Mouse (Mus musculus) embryonic fibroblast, embryonic 13.5 days (primary cell): Measurements from ENCODE around the gene Cdr2. TPM values are rescaled to one million over a fixed set of nuclear protein-coding genes. Genes with fewer than 3 reads are reported as not detected.
"Not testable (repeated sequence)": the region's sequence is repeated elsewhere in the genome, so short reads cannot be mapped to it uniquely, and the experiment has no call there.

Experiments
- H3K27ac ChIP-seq: 2 replicates; pipeline ENCODE4 v1.5.1; 2012; ENCODE audit warnings: low read length, control low read depth, inconsistent platforms; ENCODE audit not compliant: insufficient read depth
- H3K4me1 ChIP-seq: 2 replicates; pipeline ENCODE4 v1.6.1; 2011; ENCODE audit warnings: low read length; ENCODE audit not compliant: control insufficient read depth, insufficient read depth
- H3K4me3 ChIP-seq: 2 replicates; pipeline ENCODE4 v1.5.1; 2011; ENCODE audit warnings: mild to moderate bottlenecking, control low read depth, low read length; ENCODE audit not compliant: insufficient read depth
- CTCF ChIP-seq: IDR thresholded peaks from 2 replicates; pipeline ENCODE4 v1.5.1; 2011; ENCODE audit warnings: mild to moderate bottlenecking, control low read depth, low read length, moderate library complexity, borderline replicate concordance; ENCODE audit not compliant: insufficient read depth
- POLR2A ChIP-seq: IDR thresholded peaks from 2 replicates; pipeline ENCODE4 v1.6.1; 2011; ENCODE audit warnings: low read depth, mild to moderate bottlenecking, control low read depth, low read length, moderate library complexity
- polyA plus RNA-seq: library from polyadenylated mRNA; stranded (reverse); fragments of >200 nt; gene quantifications from 2 replicates; pipeline ENCODE4 v1.2.4, GENCODE M21; 2011; ENCODE audit warnings: low read depth; ENCODE audit not compliant: missing spikeins, insufficient read length

The Cdr2 gene
- polyA plus RNA-seq, 1 experiment, result 44.6 TPM

- Histone ChIP-seq H3K27ac (no peak overlapping the region), H3K4me3 (no peak overlapping the region), H3K4me1 (peaks cover 6% of the 10 kb centered on the region)
- TF ChIP-seq POLR2A, result no peak
- TF ChIP-seq CTCF, result no peak
Observed at GRCm38 (mm10) chr7:121002407-121002928, 20.4 kb upstream of the Cdr2 start.

GRCm38 (mm10) chr7:121001879-121002278, 19.8 kb upstream of the Cdr2 start:
- Histone ChIP-seq H3K4me1 (peaks cover 6% of the 10 kb centered on the region), H3K4me3 (no peak overlapping the region), H3K27ac (no peak overlapping the region)
- no peak for TF ChIP-seq POLR2A
- no peak for TF ChIP-seq CTCF

GRCm38 (mm10) chr7:121000065-121000822, 18.1 kb upstream of the Cdr2 start:
- Histone ChIP-seq H3K27ac (no peak overlapping the region), H3K4me1 (peaks cover 6% of the 10 kb centered on the region), H3K4me3 (no peak overlapping the region)
- no peak for TF ChIP-seq CTCF
- no peak for TF ChIP-seq POLR2A

GRCm38 (mm10) chr7:120999021-120999530, 17.0 kb upstream of the Cdr2 start:
- H3K27ac ChIP-seq, result peak overlapping the region; percentile 55; the same call in 1 of the 2 replicates
- peaks cover 5% of the 10 kb centered on the region for H3K4me1 ChIP-seq
- no peak overlapping the region for H3K4me3 ChIP-seq
- no peak for TF ChIP-seq POLR2A
- no peak for TF ChIP-seq CTCF

GRCm38 (mm10) chr7:120991191-120991590, 9.1 kb upstream of the Cdr2 start:
- no peak overlapping the region for H3K4me3 ChIP-seq
- TF ChIP-seq CTCF (no peak), POLR2A (no peak)
- no peaks in the 10 kb centered on the region for H3K4me1 ChIP-seq
- H3K27ac ChIP-seq, result no peak overlapping the region

- Histone ChIP-seq H3K4me3 (peak overlapping the region; percentile 85), H3K27ac (peak overlapping the region; percentile 76; the same call in 1 of the 2 replicates), H3K4me1 (peaks cover 4% of the 10 kb centered on the region; the same call in 1 of the 2 replicates)
- TF ChIP-seq CTCF, result no peak
- TF ChIP-seq POLR2A, result no peak
Observed at GRCm38 (mm10) chr7:120982968-120983367, 856 bp upstream of the Cdr2 start.

GRCm38 (mm10) chr7:120980931-120981924, 884 bp downstream of the Cdr2 start:
- TF ChIP-seq POLR2A (no peak), CTCF (no peak)
- peaks cover 10% of the 10 kb centered on the region for H3K4me1 ChIP-seq
- H3K4me3 ChIP-seq, result peak overlapping the region; percentile 91
- H3K27ac ChIP-seq, result no peak overlapping the region

GRCm38 (mm10) chr7:120980041-120980440, 2.1 kb downstream of the Cdr2 start:
- Histone ChIP-seq H3K4me1 (peaks cover 15% of the 10 kb centered on the region), H3K4me3 (peak overlapping the region; percentile 91), H3K27ac (no peak overlapping the region)
- TF ChIP-seq CTCF (no peak), POLR2A (no peak)

GRCm38 (mm10) chr7:120977063-120977462, 5.0 kb downstream of the Cdr2 start:
- peaks cover 24% of the 10 kb centered on the region for H3K4me1 ChIP-seq
- peak overlapping the region; percentile 67; the same call in 1 of the 2 replicates for H3K27ac ChIP-seq
- no peak for TF ChIP-seq CTCF
- TF ChIP-seq POLR2A, result no peak
- H3K4me3 ChIP-seq, result no peak overlapping the region

GRCm38 (mm10) chr7:120974001-120974400, 8.1 kb downstream of the Cdr2 start:
- Histone ChIP-seq H3K4me3 (no peak overlapping the region), H3K27ac (no peak overlapping the region), H3K4me1 (peaks cover 24% of the 10 kb centered on the region)
- TF ChIP-seq CTCF, result no peak
- no peak for TF ChIP-seq POLR2A

GRCm38 (mm10) chr7:120972471-120972870, 9.6 kb downstream of the Cdr2 start:
- H3K27ac ChIP-seq, H3K4me3 ChIP-seq: not testable (repeated sequence)
- peaks cover 20% of the 10 kb centered on the region for H3K4me1 ChIP-seq
